Mouse (Mus musculus): ENCODE measurements around the gene Macrod2.

- TF ChIP-seq POLR2A (IDR thresholded peaks at IDR 0.05; ENCODE audit: borderline replicate concordance, insufficient read depth, low read length) (no peak), CTCF (IDR thresholded peaks at IDR 0.05; ENCODE audit: borderline replicate concordance, insufficient read depth, low read depth, low read length) (no peak)
Measured at GRCm38 (mm10) chr2:142334441-142335102, 1939.5 kb downstream of the Macrod2 start.

Measured in cerebellum, adult 2 months (tissue).